Mouse (Mus musculus) neural tube, embryonic 11.5 days (tissue): ENCODE measurements around the gene Defb9. TPM values are rescaled to one million over a fixed set of nuclear protein-coding genes. Genes with fewer than 3 reads are reported as not detected.
"Not testable (repeated sequence)": the region's sequence is repeated elsewhere in the genome, so short reads cannot be mapped to it uniquely, and the experiment has no call there.

Experiments used
- ATAC-seq: fragments of 200-750 bp; cut with Nextera tagmentation; 2 replicates; pipeline ENCODE4 v1.8.0; 2017; ENCODE audit warnings: moderate number of reproducible peaks, mild to moderate bottlenecking, moderate TSS enrichment, moderate library complexity; ENCODE audit not compliant: insufficient read depth, low FRiP score, low TSS enrichment
- DNase-seq: peaks from one replicate; pipeline ENCODE4 v3.0.0-alpha.2; 2015; ENCODE audit warnings: low spot score
- H3K27ac ChIP-seq: fragments of 300-500 bp; sonication (generic); 2 replicates; pipeline ENCODE4 v1.5.1; 2014; ENCODE audit warnings: low read depth, mild to moderate bottlenecking, low read length
- H3K27me3 ChIP-seq: fragments of 300-500 bp; sonication (generic); 2 replicates; pipeline ENCODE4 v1.6.1; 2014; ENCODE audit warnings: mild to moderate bottlenecking, low read length, mixed read lengths; ENCODE audit not compliant: control insufficient read depth, insufficient read depth
- H3K36me3 ChIP-seq: fragments of 300-500 bp; sonication (generic); 2 replicates; pipeline ENCODE4 v1.6.1; 2014; ENCODE audit warnings: mild to moderate bottlenecking, low read length, moderate library complexity, mixed read lengths; ENCODE audit not compliant: control insufficient read depth, insufficient read depth
- H3K4me1 ChIP-seq: fragments of 300-500 bp; sonication (generic); 2 replicates; pipeline ENCODE4 v1.6.1; 2014; ENCODE audit warnings: low read length, mixed read lengths; ENCODE audit not compliant: control insufficient read depth, insufficient read depth
- H3K4me2 ChIP-seq: fragments of 300-500 bp; sonication (generic); 2 replicates; pipeline ENCODE4 v1.6.1; 2014; ENCODE audit warnings: low read depth, mild to moderate bottlenecking, moderate library complexity
- H3K4me3 ChIP-seq: fragments of 300-500 bp; sonication (generic); 2 replicates; pipeline ENCODE4 v1.5.1; 2014; ENCODE audit warnings: low read depth, low read length
- H3K9ac ChIP-seq: fragments of 300-500 bp; sonication (generic); 2 replicates; pipeline ENCODE4 v1.6.1; 2014; ENCODE audit warnings: mild to moderate bottlenecking, low read length
- H3K9me3 ChIP-seq: fragments of 300-500 bp; sonication (generic); 2 replicates; pipeline ENCODE4 v1.6.1; 2016; ENCODE audit warnings: low read length; ENCODE audit not compliant: control insufficient read depth
- WGBS: fragments of 180-500 bp; shearing (Covaris S2); extraction: QIAGEN DNeasy Blood & Tissue Kit; methylation state at CpG from one replicate; pipeline ENCODE4 v1.1.7; 2014; 5-methylcytosine and 5-hydroxymethylcytosine counted together
- polyA plus RNA-seq: library from polyadenylated mRNA; unstranded; fragments of >200 nt; fragmentation: Nextera tagmentation; extraction: Ambion mirVana; gene quantifications from 2 replicates; pipeline ENCODE4 v1.2.1, GENCODE M21; 2014

Gene Defb9
- polyA plus RNA-seq, result not detected in 2 replicates

DNA sequence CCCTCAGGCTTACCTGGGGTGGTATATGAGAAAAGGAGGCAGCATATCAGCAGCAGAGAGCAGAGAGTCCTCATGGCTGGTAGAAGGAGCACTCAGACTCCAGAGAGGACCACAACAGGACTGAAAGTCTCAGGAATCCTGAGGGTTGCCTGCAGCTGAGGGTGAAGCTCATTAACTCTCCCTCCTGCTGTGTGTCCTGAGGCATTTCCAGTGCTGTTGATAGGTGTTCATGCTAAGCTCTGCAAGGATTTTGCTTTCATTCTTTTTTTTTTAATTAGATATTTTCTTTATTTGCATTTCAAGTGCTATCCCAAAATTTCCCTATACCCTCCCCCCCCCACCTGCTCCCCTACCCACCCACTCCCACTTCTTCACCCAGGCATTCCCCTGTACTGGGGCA, at the start of gene Defb9:
TSS of gene Defb9 (minus strand) at position 101 of the 400 bp plus-strand sequence.
- H3K9me3 ChIP-seq, H3K36me3 ChIP-seq, DNase-seq, H3K4me2 ChIP-seq, H3K9ac ChIP-seq, H3K27me3 ChIP-seq, ATAC-seq, H3K27ac ChIP-seq, H3K4me3 ChIP-seq, H3K4me1 ChIP-seq: not testable (repeated sequence)

DNA sequence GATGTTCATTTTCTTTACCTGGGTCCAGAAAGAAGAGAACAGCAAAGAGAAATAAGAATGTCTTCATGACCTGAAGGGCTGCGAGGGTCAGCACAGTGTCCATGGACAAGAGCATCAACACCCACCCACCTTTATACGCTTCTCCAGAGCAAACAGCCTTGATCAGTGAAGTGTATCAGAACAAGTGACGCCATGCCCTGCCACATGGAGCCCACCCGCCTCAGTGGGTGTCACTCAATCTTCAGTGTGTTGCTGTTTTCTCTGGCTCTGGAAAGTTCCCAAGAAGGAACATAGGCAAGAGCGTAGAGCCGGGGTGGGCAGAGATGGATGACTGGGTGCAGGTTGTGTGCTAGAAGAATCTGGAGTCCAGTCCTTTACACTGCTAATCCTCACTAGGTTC, 47.4 kb upstream of the Defb9 start, which contains the start of gene Defb15:
TSS of gene Defb15 (minus strand) at position 101 of the 400 bp plus-strand sequence.
- Histone ChIP-seq H3K9ac (no peak within 1 kb of the TSS), H3K4me3 (no peak within 1 kb of the TSS), H3K4me2 (no peak within 1 kb of the TSS), H3K27ac (no peak within 1 kb of the TSS), H3K27me3 (no peaks in the 10 kb centered on the region), H3K36me3 (no peaks in the 10 kb centered on the region), H3K9me3 (no peaks in the 10 kb centered on the region; the same call in 1 of the 2 replicates), H3K4me1 (no peaks in the 10 kb centered on the region)
- no peak for ATAC-seq
- DNase-seq, result no peak
- WGBS, result 89% methylated on average over 6 of the region's 6 CpGs

DNA sequence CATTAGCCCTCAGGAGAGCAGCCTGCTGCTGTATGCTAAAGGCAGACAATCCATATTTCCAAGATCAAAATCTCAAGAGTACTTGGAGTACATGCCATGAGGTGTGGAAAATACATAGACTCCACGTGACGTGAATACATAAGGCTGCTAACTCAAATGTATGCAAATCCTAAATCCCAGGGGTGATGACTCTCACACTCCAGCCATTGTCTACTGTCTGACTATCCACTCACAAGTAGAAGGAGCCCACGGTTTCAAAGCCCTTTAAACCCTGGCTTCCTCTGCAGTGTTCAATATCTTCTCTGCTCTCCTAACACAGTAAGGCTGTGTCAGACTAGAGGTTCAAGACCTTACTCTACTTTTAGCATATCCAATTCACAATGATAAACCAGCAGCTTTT, 45.5 kb upstream of the Defb9 start:
- not testable (repeated sequence) for H3K4me2 ChIP-seq, H3K9me3 ChIP-seq, H3K36me3 ChIP-seq, H3K4me1 ChIP-seq, ATAC-seq, H3K4me3 ChIP-seq, H3K27ac ChIP-seq, H3K9ac ChIP-seq, DNase-seq, H3K27me3 ChIP-seq
- 87% methylated on average over 3 of the region's 3 CpGs for WGBS

DNA sequence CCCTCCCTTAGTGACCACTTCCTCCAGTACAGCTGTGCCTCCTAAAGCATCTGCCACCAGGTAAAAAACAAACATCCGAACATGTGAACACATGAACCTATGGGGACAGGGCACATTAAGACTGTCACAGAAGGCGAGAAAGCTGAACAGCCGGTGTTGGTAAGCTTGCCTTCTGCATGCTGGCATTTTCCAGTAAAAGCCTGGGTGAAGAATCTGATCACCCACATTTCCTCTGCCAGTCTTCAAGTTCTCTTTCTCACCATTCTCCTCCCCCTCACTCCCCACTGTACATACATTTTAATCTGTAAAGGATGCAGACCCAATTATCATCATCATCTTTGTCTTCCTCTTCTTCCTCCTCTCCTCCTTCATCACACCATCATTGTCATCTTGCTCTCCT, 30.4 kb upstream of the Defb9 start:
- H3K4me3 ChIP-seq, result no peak overlapping the region
- H3K27ac ChIP-seq, result no peak overlapping the region
- H3K36me3 ChIP-seq, result no peaks in the 10 kb centered on the region
- no peaks in the 10 kb centered on the region for H3K4me1 ChIP-seq
- no peaks in the 10 kb centered on the region for H3K9me3 ChIP-seq
- 96% methylated on average over 3 of the region's 3 CpGs for WGBS
- no peak for ATAC-seq
- no peak overlapping the region for H3K9ac ChIP-seq
- no peaks in the 10 kb centered on the region for H3K27me3 ChIP-seq
- H3K4me2 ChIP-seq, result no peak overlapping the region
- DNase-seq, result no peak

DNA sequence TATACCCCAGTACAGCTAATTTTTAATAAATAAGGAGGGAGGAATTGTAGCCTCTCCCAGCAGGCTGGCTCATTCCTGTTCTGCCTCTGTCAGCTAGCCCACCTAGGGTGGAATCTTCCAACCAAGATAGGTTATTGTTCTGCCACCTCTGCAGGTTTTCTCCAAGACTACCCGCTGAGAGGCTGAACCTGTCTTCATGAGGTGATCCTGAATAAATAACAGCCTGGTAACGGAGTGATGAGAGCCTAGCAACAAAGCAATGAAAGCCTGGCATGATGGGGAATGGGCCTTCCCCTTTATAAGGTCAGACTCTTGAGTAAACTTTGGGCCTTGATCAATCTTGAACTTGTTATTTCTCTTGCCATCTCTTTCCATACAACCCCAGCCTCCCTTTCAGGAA, 27.3 kb upstream of the Defb9 start:
- no peak for DNase-seq
- no peak overlapping the region for H3K4me3 ChIP-seq
- WGBS, result 17% methylated on average over 2 of the region's 2 CpGs
- no peak overlapping the region for H3K27ac ChIP-seq
- ATAC-seq, result no peak
- H3K9me3 ChIP-seq, result no peaks in the 10 kb centered on the region
- H3K9ac ChIP-seq, result no peak overlapping the region
- H3K27me3 ChIP-seq, result no peaks in the 10 kb centered on the region
- H3K4me2 ChIP-seq, result no peak overlapping the region
- no peaks in the 10 kb centered on the region for H3K4me1 ChIP-seq
- H3K36me3 ChIP-seq, result no peaks in the 10 kb centered on the region

DNA sequence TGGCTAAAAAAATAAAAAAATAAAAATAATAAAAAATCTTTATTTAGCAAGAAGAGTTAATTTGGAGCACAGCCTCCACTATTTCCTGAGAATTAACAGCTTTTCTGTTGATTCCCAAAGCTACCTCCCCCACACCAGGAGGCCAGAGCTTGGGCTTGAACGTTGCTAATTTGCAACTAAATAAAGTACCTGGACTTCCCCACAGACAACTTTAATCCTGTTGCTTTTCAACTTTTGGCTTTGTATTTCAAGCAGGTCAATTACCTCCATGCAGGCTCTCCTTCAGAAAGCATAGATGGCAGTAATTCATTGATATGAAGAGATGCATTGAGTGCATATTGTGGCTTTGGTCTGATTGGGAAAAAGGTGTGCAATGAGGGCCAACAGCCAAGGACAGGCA, 26.7 kb upstream of the Defb9 start:
- WGBS, result 7% methylated on average over 1 of the region's 1 CpGs
- H3K4me1 ChIP-seq, result no peaks in the 10 kb centered on the region
- no peaks in the 10 kb centered on the region for H3K27me3 ChIP-seq
- no peak overlapping the region for H3K4me3 ChIP-seq
- no peak overlapping the region for H3K27ac ChIP-seq
- ATAC-seq, result no peak
- no peaks in the 10 kb centered on the region for H3K9me3 ChIP-seq
- no peak overlapping the region for H3K9ac ChIP-seq
- H3K36me3 ChIP-seq, result no peaks in the 10 kb centered on the region
- H3K4me2 ChIP-seq, result no peak overlapping the region
- no peak for DNase-seq

DNA sequence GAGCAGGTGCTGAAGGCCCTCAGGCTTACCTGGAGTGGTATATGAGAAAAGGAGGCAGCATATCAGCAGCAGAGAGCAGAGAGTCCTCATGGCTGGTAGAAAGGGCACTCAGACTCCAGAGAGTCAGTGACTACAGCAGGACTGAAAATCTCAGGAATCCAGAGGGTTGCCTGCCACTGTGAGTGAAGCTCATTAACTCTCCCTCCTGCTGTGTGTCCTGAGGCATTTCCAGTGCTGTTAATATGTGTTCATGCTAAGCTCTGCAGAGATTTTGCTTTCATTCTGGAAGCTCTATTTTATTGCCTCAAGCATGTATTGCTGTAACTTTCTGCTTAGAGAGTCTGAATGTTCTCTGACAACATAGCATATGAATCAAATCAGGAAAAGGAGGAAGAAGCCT, 21.1 kb upstream of the Defb9 start, which contains the start of gene Defb11:
TSS of gene Defb11 (minus strand) at position 123 of the 400 bp plus-strand sequence.
- DNase-seq, ATAC-seq, H3K27me3 ChIP-seq, H3K9ac ChIP-seq, H3K4me2 ChIP-seq, H3K9me3 ChIP-seq, H3K4me3 ChIP-seq, H3K27ac ChIP-seq, H3K4me1 ChIP-seq, H3K36me3 ChIP-seq: not testable (repeated sequence)

DNA sequence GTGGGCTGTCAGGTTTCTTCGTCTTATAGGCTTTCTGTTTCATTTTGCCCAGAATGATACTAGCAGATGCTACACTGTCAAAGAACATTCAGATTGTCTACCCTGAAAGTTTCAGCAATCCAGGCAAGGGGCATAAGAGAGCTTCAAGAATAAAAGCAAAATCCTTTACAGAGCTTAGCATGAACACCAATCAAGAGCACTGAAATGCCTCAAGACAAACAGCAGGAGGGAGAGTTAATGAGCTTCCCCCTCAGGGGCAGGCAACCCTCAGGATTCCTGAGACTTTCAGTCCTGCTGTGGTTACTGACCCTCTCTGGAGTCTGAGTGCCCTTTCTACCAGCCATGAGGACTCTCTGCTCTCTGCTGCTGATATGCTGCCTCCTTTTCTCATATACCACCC, 26.6 kb downstream of the Defb9 start, which contains the start of gene Defb10:
TSS of gene Defb10 (plus strand) at position 316 of the 400 bp plus-strand sequence.
- ATAC-seq, DNase-seq, H3K27me3 ChIP-seq: not testable (repeated sequence)

More for the DNA sequence above, 26.6 kb downstream of the Defb9 start, which contains the start of gene Defb10:
- H3K4me2 ChIP-seq, H3K9me3 ChIP-seq, H3K4me3 ChIP-seq, H3K27ac ChIP-seq, H3K36me3 ChIP-seq, H3K9ac ChIP-seq, H3K4me1 ChIP-seq: not testable (repeated sequence)
- WGBS, result 31% methylated on average over 1 of the region's 1 CpGs
